Mouse (Mus musculus): ENCODE measurements around the gene Wnt3a. TPM values are rescaled to one million over a fixed set of nuclear protein-coding genes. Genes with fewer than 3 reads are reported as not detected.

Wnt3a gene
- polyA plus RNA-seq, 1 experiment from 2014 or later: 0.53 TPM

DNA sequence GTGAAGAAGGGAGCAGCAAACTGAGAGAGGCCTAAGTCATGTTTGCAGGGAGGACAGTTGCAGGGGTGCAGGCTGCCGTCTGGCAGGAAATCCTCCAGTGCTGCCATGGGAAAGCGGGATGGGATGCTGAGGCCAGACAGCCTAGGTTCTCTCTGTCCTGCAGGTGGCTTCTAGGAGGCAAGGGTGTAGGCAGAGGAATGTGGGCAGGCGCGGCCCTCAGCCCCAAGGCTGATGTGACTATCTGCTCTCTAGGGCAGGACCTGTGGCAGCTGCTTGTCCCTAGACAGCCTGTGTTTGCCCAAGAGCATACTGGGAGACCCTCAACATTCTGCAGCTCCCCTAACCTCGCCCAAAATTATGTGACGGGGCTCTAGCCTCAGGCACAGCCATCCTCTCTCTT is 23.8 kb downstream of the Wnt3a start:
- WGBS: 34% methylated on average over 6 of the region's 6 CpGs
- no peak overlapping the region for H3K27ac ChIP-seq
- no peak for DNase-seq (ENCODE audit: low spot score)

DNA sequence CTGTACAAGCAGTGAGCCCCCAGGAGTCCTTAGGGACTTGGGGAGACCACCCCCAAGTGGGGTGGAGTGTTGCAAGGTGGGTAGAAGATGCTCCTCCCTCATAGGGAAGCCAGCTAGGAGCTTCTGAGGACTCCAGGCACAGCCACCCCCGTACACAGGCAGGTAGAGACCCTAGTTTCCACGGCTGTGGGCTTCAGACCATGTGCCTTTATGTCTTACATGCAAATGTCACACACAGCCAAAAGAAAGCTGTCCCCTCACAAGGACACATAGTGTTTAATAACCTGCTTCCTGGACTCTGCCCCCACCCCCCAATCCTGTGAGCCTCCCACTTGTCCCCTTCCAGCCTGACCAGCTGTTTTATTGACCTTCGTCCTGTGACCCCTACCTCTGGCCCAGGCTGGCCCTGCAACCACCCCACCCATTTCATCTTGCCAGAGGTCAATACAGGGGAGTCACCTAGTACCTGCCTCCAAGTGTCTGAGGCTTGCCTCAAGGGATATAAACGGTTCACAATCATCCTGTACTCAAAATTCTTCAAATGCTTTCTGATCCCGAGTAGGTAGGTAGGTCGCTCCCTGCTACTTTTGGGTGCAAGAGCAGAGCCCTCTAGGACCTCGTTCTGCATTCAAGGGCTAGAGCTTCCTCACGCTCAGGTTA is 25.3 kb downstream of the Wnt3a start:
- no peaks in the 10 kb centered on the region for H3K36me3 ChIP-seq
- no peak overlapping the region for H3K27ac ChIP-seq
- DNase-seq (ENCODE audit: low spot score): no peak
- 0 out of 2 replicates have a peak, but pooled peaks cover 3% of the 10 kb centered on the region for H3K9me3 ChIP-seq (replicated peaks)
- peaks cover 74% of the 10 kb centered on the region for H3K27me3 ChIP-seq (ENCODE audit: low read depth, poor library complexity, severe bottlenecking)
- 63% methylated on average over 8 of the region's 8 CpGs for WGBS
- no peak overlapping the region for H3K4me3 ChIP-seq
- peaks cover 30% of the 10 kb centered on the region for H3K4me1 ChIP-seq

More for the DNA sequence above, 23.8 kb downstream of the Wnt3a start:
- Histone ChIP-seq H3K4me1 (peaks cover 30% of the 10 kb centered on the region), H3K9me3 (replicated peaks) (0 out of 2 replicates have a peak, but pooled peaks cover 3% of the 10 kb centered on the region), H3K27me3 (ENCODE audit: low read depth, poor library complexity, severe bottlenecking) (peaks cover 60% of the 10 kb centered on the region), H3K36me3 (no peaks in the 10 kb centered on the region), H3K4me3 (no peak overlapping the region)

DNA sequence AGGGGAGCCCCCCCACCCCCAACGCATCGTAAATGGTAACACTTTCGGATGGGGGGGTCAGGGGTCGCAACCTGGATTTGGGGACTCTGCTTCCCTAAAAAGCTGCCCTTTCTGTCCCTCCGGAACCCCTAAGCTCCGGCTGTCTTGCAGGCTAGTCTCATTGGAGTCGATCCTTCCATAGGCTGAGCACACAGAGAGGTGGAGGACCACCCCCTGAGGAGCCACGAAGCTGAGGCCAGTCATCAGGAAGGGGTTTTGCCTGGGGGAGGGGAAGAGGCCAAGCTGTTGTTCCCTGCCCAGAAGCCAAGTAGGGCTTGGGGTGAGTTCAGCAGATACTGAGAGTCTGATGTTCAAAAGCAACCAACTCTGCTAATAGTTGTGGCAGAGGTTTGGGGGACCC is 26.0 kb downstream of the Wnt3a start:
- Histone ChIP-seq H3K4me3 (peak overlapping the region; percentile 60), H3K4me1 (peaks cover 30% of the 10 kb centered on the region), H3K36me3 (no peaks in the 10 kb centered on the region), H3K27me3 (ENCODE audit: low read depth, poor library complexity, severe bottlenecking) (peaks cover 78% of the 10 kb centered on the region), H3K27ac (peak overlapping the region; percentile 75), H3K9me3 (replicated peaks) (0 out of 2 replicates have a peak, but pooled peaks cover 3% of the 10 kb centered on the region)
- 2% methylated on average over 8 of the region's 8 CpGs for WGBS
- peak; percentile 45 for DNase-seq (ENCODE audit: low spot score)

DNA sequence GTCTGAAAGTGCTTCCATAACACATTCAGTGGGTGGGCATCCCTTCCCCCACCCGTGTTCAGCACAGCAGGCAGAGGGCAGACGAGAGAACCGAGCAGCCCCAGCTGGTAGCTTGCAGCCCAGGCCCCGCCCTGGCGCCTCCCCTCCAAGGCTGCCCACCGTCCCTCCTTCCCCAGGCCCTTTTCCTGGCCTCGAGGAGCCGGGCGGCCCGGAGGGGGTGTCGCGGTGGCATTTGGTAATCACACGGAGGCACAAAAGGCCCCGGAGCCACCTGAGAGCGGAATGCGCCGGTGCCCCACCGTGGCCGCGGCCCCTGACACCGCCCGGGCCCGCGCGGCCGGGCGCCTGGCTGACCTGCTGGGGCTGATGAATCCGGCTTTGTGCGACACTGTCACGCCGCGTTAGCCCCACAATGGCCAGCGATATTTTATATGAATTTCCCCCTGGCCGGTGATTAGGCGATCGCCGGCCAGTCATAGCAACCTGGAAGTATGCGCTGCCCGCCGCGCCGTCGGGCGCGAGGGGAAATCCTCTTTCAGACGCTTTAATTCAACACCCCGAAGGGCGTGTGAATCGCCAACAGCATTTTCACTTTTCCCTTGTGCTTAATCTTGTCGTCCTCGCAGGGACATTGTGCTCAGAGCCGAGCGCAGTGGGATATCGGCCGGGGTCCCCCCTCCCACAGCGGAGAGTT is 26.5 kb downstream of the Wnt3a start:
- Histone ChIP-seq H3K36me3 (no peaks in the 10 kb centered on the region), H3K27ac (peak overlapping the region; percentile 75), H3K9me3 (replicated peaks) (0 out of 2 replicates have a peak, but pooled peaks cover 3% of the 10 kb centered on the region), H3K4me3 (peak overlapping the region; percentile 60), H3K4me1 (peaks cover 30% of the 10 kb centered on the region), H3K27me3 (ENCODE audit: low read depth, poor library complexity, severe bottlenecking) (peaks cover 78% of the 10 kb centered on the region)
- DNase-seq (ENCODE audit: low spot score): peak; percentile 69
- under 1% methylated on average over 56 of the region's 56 CpGs for WGBS

DNA sequence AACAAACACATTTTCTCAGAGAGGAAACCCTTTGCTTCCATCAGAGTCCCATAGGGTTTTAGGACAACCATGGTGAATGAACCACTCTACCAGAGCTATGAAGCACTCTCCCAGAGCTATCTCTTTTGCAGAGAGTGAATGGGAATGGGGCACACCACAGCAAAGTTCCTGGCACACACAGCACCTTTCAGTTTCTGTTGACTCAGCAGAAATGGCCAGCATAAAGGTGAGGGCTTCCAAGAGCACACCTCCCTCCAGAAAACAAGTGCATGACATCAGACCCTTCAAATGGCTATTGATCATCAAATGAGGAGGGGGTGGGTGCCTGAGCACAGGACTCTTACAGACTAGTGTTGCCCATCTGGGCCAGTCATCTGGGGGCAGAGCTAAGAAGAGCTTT is 28.2 kb downstream of the Wnt3a start:
- H3K4me1 ChIP-seq: peaks cover 30% of the 10 kb centered on the region

DNA sequence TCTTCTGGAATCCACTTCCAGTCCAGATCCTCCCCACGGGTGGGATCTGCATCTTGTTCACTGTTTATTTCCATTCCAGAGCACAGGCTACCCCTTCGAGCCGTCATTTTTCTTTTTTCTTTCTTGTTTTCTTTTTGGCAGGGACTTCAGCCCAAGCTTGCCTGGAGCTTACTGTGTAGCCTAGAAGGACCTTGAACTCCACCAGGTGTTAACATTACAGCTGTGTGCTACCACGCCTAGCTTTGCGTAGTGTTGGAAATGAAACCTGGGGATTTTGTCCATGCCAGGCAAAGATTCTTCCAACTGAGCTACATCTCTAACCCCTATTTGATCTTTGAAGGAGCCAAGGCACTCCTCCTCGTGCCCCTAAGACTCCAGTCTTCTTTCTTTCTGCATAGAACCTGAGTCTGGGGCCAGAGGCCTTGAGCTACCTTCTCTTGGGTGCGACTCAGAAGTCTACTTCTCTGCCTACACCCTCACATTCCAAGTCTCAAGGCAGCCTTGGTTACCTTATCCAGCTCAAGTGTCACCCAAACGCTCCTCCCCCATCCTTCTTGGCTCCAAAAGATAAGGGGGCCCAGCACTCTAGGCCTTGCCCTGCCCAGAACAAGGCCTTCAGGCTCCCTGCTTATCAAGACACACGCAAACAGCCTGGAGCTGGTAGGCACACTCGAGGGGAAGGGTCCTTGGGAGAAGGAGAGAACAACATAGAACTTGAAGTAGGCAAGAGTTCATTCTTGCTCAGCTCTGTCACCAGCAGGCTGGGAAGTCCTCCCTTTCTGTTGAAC is 29.7 kb downstream of the Wnt3a start:
- no peak overlapping the region for H3K27ac ChIP-seq
- no peaks in the 10 kb centered on the region for H3K9me3 ChIP-seq (replicated peaks)
- peaks cover 23% of the 10 kb centered on the region for H3K4me1 ChIP-seq
- no peak for DNase-seq (ENCODE audit: low spot score)
- no peak overlapping the region for H3K4me3 ChIP-seq
- WGBS: 80% methylated on average over 10 of the region's 10 CpGs
- H3K36me3 ChIP-seq: no peaks in the 10 kb centered on the region
- peaks cover 65% of the 10 kb centered on the region for H3K27me3 ChIP-seq (ENCODE audit: low read depth, poor library complexity, severe bottlenecking)

More for the DNA sequence above, 28.2 kb downstream of the Wnt3a start:
- H3K4me3 ChIP-seq: no peak overlapping the region
- H3K27me3 ChIP-seq (ENCODE audit: low read depth, poor library complexity, severe bottlenecking): peaks cover 73% of the 10 kb centered on the region
- no peak overlapping the region for H3K27ac ChIP-seq
- H3K9me3 ChIP-seq (replicated peaks): no peaks in the 10 kb centered on the region
- H3K36me3 ChIP-seq: no peaks in the 10 kb centered on the region
- no peak for DNase-seq (ENCODE audit: low spot score)

GRCm38 (mm10) chr11:59259647-59260046 is 30.9 kb downstream of the Wnt3a start:
- DNase-seq (ENCODE audit: low spot score): no peak
- Histone ChIP-seq H3K4me1 (peaks cover 13% of the 10 kb centered on the region), H3K27ac (no peak overlapping the region), H3K27me3 (ENCODE audit: low read depth, poor library complexity, severe bottlenecking) (peaks cover 53% of the 10 kb centered on the region), H3K4me3 (no peak overlapping the region), H3K9me3 (replicated peaks) (no peaks in the 10 kb centered on the region), H3K36me3 (no peaks in the 10 kb centered on the region)
- 89% methylated on average over 7 of the region's 7 CpGs for WGBS

DNA sequence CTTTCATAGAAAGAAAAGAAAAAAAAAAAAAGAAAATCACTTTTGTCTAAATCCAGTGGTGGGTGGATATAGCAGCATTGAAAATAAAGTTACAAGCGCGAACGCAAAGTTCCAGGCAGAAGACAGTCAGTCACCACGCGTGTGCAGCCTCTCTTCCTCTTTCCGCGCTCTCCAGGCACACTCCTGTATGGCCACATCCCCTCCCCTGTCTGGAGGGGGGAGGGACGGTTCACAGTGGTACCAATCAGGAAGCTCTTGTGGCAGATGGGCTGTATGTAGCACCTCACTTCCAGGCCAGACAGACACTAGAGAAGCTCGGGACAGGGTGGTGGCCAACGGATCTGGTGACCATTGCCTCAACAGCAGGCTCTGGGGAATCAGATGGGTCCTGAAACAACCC is 42.5 kb downstream of the Wnt3a start:
- DNase-seq (ENCODE audit: low spot score): no peak
- Histone ChIP-seq H3K9me3 (replicated peaks) (no peaks in the 10 kb centered on the region), H3K27me3 (ENCODE audit: low read depth, poor library complexity, severe bottlenecking) (peaks cover 52% of the 10 kb centered on the region), H3K4me3 (no peak overlapping the region), H3K27ac (no peak overlapping the region), H3K4me1 (0 out of 2 replicates have a peak, but pooled peaks cover 6% of the 10 kb centered on the region), H3K36me3 (no peaks in the 10 kb centered on the region)
- WGBS: 65% methylated on average over 10 of the region's 10 CpGs

DNA sequence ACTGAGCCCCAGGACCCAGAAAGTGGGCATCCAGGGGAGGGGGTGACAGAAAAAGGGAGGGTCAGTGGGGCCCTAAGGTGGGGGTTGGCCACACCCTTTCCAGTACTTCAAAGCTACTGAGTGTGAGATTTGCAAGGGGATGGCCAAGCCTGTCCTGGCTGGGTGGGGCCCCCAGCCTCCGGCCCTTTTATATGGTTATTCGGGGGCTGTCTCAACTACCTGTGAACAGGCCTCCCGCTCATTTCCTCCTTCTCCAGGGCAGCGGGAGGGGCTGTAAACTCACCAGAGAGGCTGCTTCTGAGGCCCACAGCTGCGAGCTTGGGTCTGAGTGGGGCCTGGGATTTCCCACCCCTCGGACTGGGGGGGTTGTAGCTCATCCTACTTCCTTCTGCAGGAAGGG is 46.7 kb downstream of the Wnt3a start:
- no peak overlapping the region for H3K27ac ChIP-seq
- WGBS: 13% methylated on average over 6 of the region's 6 CpGs
- H3K4me3 ChIP-seq: no peak overlapping the region
- no peaks in the 10 kb centered on the region for H3K9me3 ChIP-seq (replicated peaks)
- H3K36me3 ChIP-seq: no peaks in the 10 kb centered on the region
- DNase-seq (ENCODE audit: low spot score): no peak
- peaks cover 23% of the 10 kb centered on the region for H3K4me1 ChIP-seq
- peaks cover 74% of the 10 kb centered on the region for H3K27me3 ChIP-seq (ENCODE audit: low read depth, poor library complexity, severe bottlenecking)

DNA sequence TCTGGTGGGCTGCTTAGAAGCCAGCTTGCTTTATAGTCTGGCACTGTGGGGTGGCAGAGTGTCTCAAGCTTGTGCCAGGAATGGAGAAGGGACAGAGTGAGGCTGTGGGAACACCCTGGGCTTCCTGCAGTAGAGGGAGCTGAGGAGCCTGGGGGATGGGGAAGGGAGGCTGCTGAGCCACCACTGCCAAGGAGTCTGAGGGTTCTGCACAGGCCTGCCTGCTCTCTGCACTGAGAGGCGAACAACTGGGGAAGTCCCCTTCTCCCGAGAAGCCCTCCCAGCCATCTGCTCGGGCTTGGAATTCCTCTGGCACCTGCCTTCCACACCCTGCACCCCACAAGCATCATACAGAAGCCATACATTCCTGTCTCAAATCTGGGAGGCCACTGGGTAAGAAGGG is 48.7 kb downstream of the Wnt3a start:
- peaks cover 32% of the 10 kb centered on the region for H3K4me1 ChIP-seq
- peaks cover 73% of the 10 kb centered on the region for H3K27me3 ChIP-seq (ENCODE audit: low read depth, poor library complexity, severe bottlenecking)
- H3K9me3 ChIP-seq (replicated peaks): no peaks in the 10 kb centered on the region
- H3K36me3 ChIP-seq: no peaks in the 10 kb centered on the region
- 0 out of 2 replicates have a peak overlapping the region, but pooled peaks have one; percentile 14 for H3K27ac ChIP-seq
- no peak overlapping the region for H3K4me3 ChIP-seq
- no peak for DNase-seq (ENCODE audit: low spot score)
- WGBS: 13% methylated on average over 3 of the region's 3 CpGs

GRCm38 (mm10) chr11:59239796-59240195 is 50.8 kb downstream of the Wnt3a start:
- H3K27me3 ChIP-seq (ENCODE audit: low read depth, poor library complexity, severe bottlenecking): peaks cover 64% of the 10 kb centered on the region
- 82% methylated on average over 4 of the region's 4 CpGs for WGBS
- DNase-seq (ENCODE audit: low spot score): no peak

GRCm38 (mm10) chr11:59239428-59239785 is 51.1 kb downstream of the Wnt3a start:
- H3K4me1 ChIP-seq: peaks cover 32% of the 10 kb centered on the region
- no peak for DNase-seq (ENCODE audit: low spot score)
- peak overlapping the region; percentile 6; the same call in 1 of the 2 replicates for H3K4me3 ChIP-seq
- WGBS: 47% methylated on average over 4 of the region's 4 CpGs
- no peaks in the 10 kb centered on the region for H3K9me3 ChIP-seq (replicated peaks)
- H3K36me3 ChIP-seq: no peaks in the 10 kb centered on the region
- H3K27me3 ChIP-seq (ENCODE audit: low read depth, poor library complexity, severe bottlenecking): peaks cover 60% of the 10 kb centered on the region
- no peak overlapping the region for H3K27ac ChIP-seq

More at GRCm38 (mm10) chr11:59239796-59240195, 50.8 kb downstream of the Wnt3a start:
- no peak overlapping the region for H3K27ac ChIP-seq
- H3K4me1 ChIP-seq: peaks cover 32% of the 10 kb centered on the region
- H3K9me3 ChIP-seq (replicated peaks): no peaks in the 10 kb centered on the region
- H3K4me3 ChIP-seq: 0 out of 2 replicates have a peak overlapping the region, but pooled peaks have one; percentile 6
- no peaks in the 10 kb centered on the region for H3K36me3 ChIP-seq
